Mouse (Mus musculus) c-Kit-positive CD71-negative TER-119-negative erythroid progenitor cells, embryonic 14.5 days (primary cell): ENCODE results near the gene Ryk.

ENCODE experiments used
- DNase-seq: peaks from one replicate; pipeline ENCODE4 v3.0.0-alpha.2; 2013; ENCODE audit warnings: low read depth

Gene Ryk

GRCm38 (mm10) chr9:102858283-102858682 lies 23.6 kb downstream of the Ryk start:
- DNase-seq: no peak

GRCm38 (mm10) chr9:102859399-102859798 lies 24.7 kb downstream of the Ryk start:
- no peak for DNase-seq

- peak; percentile 57 for DNase-seq
Measured at GRCm38 (mm10) chr9:102859963-102860362, 25.2 kb downstream of the Ryk start.

- no peak for DNase-seq
Measured at GRCm38 (mm10) chr9:102860802-102861469, 26.2 kb downstream of the Ryk start.

- no peak for DNase-seq
Measured at GRCm38 (mm10) chr9:102861789-102862188, 27.1 kb downstream of the Ryk start.

GRCm38 (mm10) chr9:102862260-102862659 lies 27.5 kb downstream of the Ryk start:
- DNase-seq: no peak

GRCm38 (mm10) chr9:102863876-102864545 lies 29.3 kb downstream of the Ryk start:
- no peak for DNase-seq

- DNase-seq: no peak
Measured at GRCm38 (mm10) chr9:102864931-102865330, 30.2 kb downstream of the Ryk start.

- no peak for DNase-seq
Measured at GRCm38 (mm10) chr9:102865946-102866737, 31.4 kb downstream of the Ryk start.

GRCm38 (mm10) chr9:102866893-102867292 lies 32.2 kb downstream of the Ryk start:
- DNase-seq: peak; percentile 69

- DNase-seq: no peak
Measured at GRCm38 (mm10) chr9:102867516-102867915, 32.8 kb downstream of the Ryk start.

- DNase-seq: no peak
Measured at GRCm38 (mm10) chr9:102868451-102868850, 33.7 kb downstream of the Ryk start.

GRCm38 (mm10) chr9:102876054-102876690 lies 41.5 kb downstream of the Ryk start:
- DNase-seq: no peak

GRCm38 (mm10) chr9:102877916-102878315 lies 43.2 kb downstream of the Ryk start:
- DNase-seq: no peak

- DNase-seq: peak; percentile 69
Measured at GRCm38 (mm10) chr9:102879545-102879944, 44.8 kb downstream of the Ryk start.

GRCm38 (mm10) chr9:102884703-102885102 lies 50.0 kb downstream of the Ryk start:
- no peak for DNase-seq

- DNase-seq: peak; percentile 26
Measured at GRCm38 (mm10) chr9:102890166-102890565, 55.4 kb downstream of the Ryk start.

- DNase-seq: no peak
Measured at GRCm38 (mm10) chr9:102892480-102893355, 58.0 kb downstream of the Ryk start.

GRCm38 (mm10) chr9:102893356-102893870 lies 58.7 kb downstream of the Ryk start:
- no peak for DNase-seq

GRCm38 (mm10) chr9:102899916-102900315 lies 65.2 kb downstream of the Ryk start:
- DNase-seq: no peak

- DNase-seq: no peak
Measured at GRCm38 (mm10) chr9:102902308-102902707, 67.6 kb downstream of the Ryk start.
